Mouse (Mus musculus): ENCODE data around the gene Ddx41. TPM values are rescaled to one million over a fixed set of nuclear protein-coding genes. Genes with fewer than 3 reads are reported as not detected.

The Ddx41 gene
- polyA plus RNA-seq, 1 experiment = 53.6 TPM

- TF ChIP-seq POLR2A (IDR thresholded peaks at IDR 0.05; ENCODE audit: low read depth, low read length) = no peak
- TF ChIP-seq CTCF (IDR thresholded peaks at IDR 0.05; ENCODE audit: extremely low read depth, insufficient read length, insufficient replicate concordance, low read depth, low read length) = no peak
- no peaks in the 10 kb centered on the region; the same call in 1 of the 2 replicates for H3K36me3 ChIP-seq (ENCODE audit: control insufficient read depth, insufficient read depth, low read length)
- 61% methylated on average over 7 of the region's 7 CpGs for WGBS
- no peak overlapping the region for H3K4me3 ChIP-seq (ENCODE audit: low read depth, low read length)
- no peaks in the 10 kb centered on the region for H3K27me3 ChIP-seq (ENCODE audit: control insufficient read depth, insufficient read depth, low read length)
- no peaks in the 10 kb centered on the region for H3K4me1 ChIP-seq (ENCODE audit: control insufficient read depth, insufficient read depth, insufficient read length, low read length)
- no peak overlapping the region for H3K27ac ChIP-seq (ENCODE audit: insufficient read depth, low read depth, low read length)
Observed at GRCm38 (mm10) chr13:55563266-55563879, 26.9 kb upstream of the Ddx41 start.

- WGBS = 68% methylated on average over 6 of the region's 6 CpGs
- no peak for TF ChIP-seq CTCF (IDR thresholded peaks at IDR 0.05; ENCODE audit: extremely low read depth, insufficient read length, insufficient replicate concordance, low read depth, low read length)
- no peak for TF ChIP-seq POLR2A (IDR thresholded peaks at IDR 0.05; ENCODE audit: low read depth, low read length)
- no peak overlapping the region for H3K27ac ChIP-seq (ENCODE audit: insufficient read depth, low read depth, low read length)
- H3K4me1 ChIP-seq (ENCODE audit: control insufficient read depth, insufficient read depth, insufficient read length, low read length) = no peaks in the 10 kb centered on the region
- no peak overlapping the region for H3K4me3 ChIP-seq (ENCODE audit: low read depth, low read length)
- H3K27me3 ChIP-seq (ENCODE audit: control insufficient read depth, insufficient read depth, low read length) = no peaks in the 10 kb centered on the region
- H3K36me3 ChIP-seq (ENCODE audit: control insufficient read depth, insufficient read depth, low read length) = peaks cover 28% of the 10 kb centered on the region
Observed at GRCm38 (mm10) chr13:55557499-55557898, 21.0 kb upstream of the Ddx41 start.

- Histone ChIP-seq H3K27ac (ENCODE audit: insufficient read depth, low read depth, low read length) (no peak overlapping the region), H3K4me1 (ENCODE audit: control insufficient read depth, insufficient read depth, insufficient read length, low read length) (no peaks in the 10 kb centered on the region), H3K4me3 (ENCODE audit: low read depth, low read length) (no peak overlapping the region), H3K36me3 (ENCODE audit: control insufficient read depth, insufficient read depth, low read length) (peaks cover 30% of the 10 kb centered on the region), H3K27me3 (ENCODE audit: control insufficient read depth, insufficient read depth, low read length) (no peaks in the 10 kb centered on the region)
- no peak for TF ChIP-seq POLR2A (IDR thresholded peaks at IDR 0.05; ENCODE audit: low read depth, low read length)
- no peak for TF ChIP-seq CTCF (IDR thresholded peaks at IDR 0.05; ENCODE audit: extremely low read depth, insufficient read length, insufficient replicate concordance, low read depth, low read length)
- 89% methylated on average over 9 of the region's 9 CpGs for WGBS
Observed at GRCm38 (mm10) chr13:55555921-55556320, 19.5 kb upstream of the Ddx41 start.

- peaks cover 38% of the 10 kb centered on the region for H3K36me3 ChIP-seq (ENCODE audit: control insufficient read depth, insufficient read depth, low read length)
- no peak for TF ChIP-seq CTCF (IDR thresholded peaks at IDR 0.05; ENCODE audit: extremely low read depth, insufficient read length, insufficient replicate concordance, low read depth, low read length)
- TF ChIP-seq POLR2A (IDR thresholded peaks at IDR 0.05; ENCODE audit: low read depth, low read length) = no peak
- H3K27ac ChIP-seq (ENCODE audit: insufficient read depth, low read depth, low read length) = no peak overlapping the region
- 90% methylated on average over 15 of the region's 15 CpGs for WGBS
- H3K4me3 ChIP-seq (ENCODE audit: low read depth, low read length) = no peak overlapping the region
- no peaks in the 10 kb centered on the region for H3K27me3 ChIP-seq (ENCODE audit: control insufficient read depth, insufficient read depth, low read length)
- H3K4me1 ChIP-seq (ENCODE audit: control insufficient read depth, insufficient read depth, insufficient read length, low read length) = no peaks in the 10 kb centered on the region
Observed at GRCm38 (mm10) chr13:55549061-55549460, 12.6 kb upstream of the Ddx41 start.

GRCm38 (mm10) chr13:55548426-55548825 lies 12.0 kb upstream of the Ddx41 start:
- TF ChIP-seq POLR2A (IDR thresholded peaks at IDR 0.05; ENCODE audit: low read depth, low read length) = no peak
- TF ChIP-seq CTCF (IDR thresholded peaks at IDR 0.05; ENCODE audit: extremely low read depth, insufficient read length, insufficient replicate concordance, low read depth, low read length) = no peak
- peaks cover 38% of the 10 kb centered on the region for H3K36me3 ChIP-seq (ENCODE audit: control insufficient read depth, insufficient read depth, low read length)
- no peaks in the 10 kb centered on the region for H3K27me3 ChIP-seq (ENCODE audit: control insufficient read depth, insufficient read depth, low read length)
- H3K4me1 ChIP-seq (ENCODE audit: control insufficient read depth, insufficient read depth, insufficient read length, low read length) = no peaks in the 10 kb centered on the region
- 85% methylated on average over 5 of the region's 5 CpGs for WGBS
- H3K4me3 ChIP-seq (ENCODE audit: low read depth, low read length) = no peak overlapping the region
- no peak overlapping the region for H3K27ac ChIP-seq (ENCODE audit: insufficient read depth, low read depth, low read length)

- 95% methylated on average over 2 of the region's 2 CpGs for WGBS
Observed at GRCm38 (mm10) chr13:55547916-55548315, 11.5 kb upstream of the Ddx41 start.

GRCm38 (mm10) chr13:55544792-55545191 lies 8.3 kb upstream of the Ddx41 start:
- TF ChIP-seq POLR2A (IDR thresholded peaks at IDR 0.05; ENCODE audit: low read depth, low read length) (no peak), CTCF (IDR thresholded peaks at IDR 0.05; ENCODE audit: extremely low read depth, insufficient read length, insufficient replicate concordance, low read depth, low read length) (no peak)
- Histone ChIP-seq H3K4me3 (ENCODE audit: low read depth, low read length) (no peak overlapping the region), H3K27ac (ENCODE audit: insufficient read depth, low read depth, low read length) (no peak overlapping the region), H3K27me3 (ENCODE audit: control insufficient read depth, insufficient read depth, low read length) (no peaks in the 10 kb centered on the region), H3K4me1 (ENCODE audit: control insufficient read depth, insufficient read depth, insufficient read length, low read length) (no peaks in the 10 kb centered on the region), H3K36me3 (ENCODE audit: control insufficient read depth, insufficient read depth, low read length) (peaks cover 47% of the 10 kb centered on the region)
- WGBS = 93% methylated on average over 6 of the region's 6 CpGs

More at GRCm38 (mm10) chr13:55547916-55548315, 11.5 kb upstream of the Ddx41 start:
- TF ChIP-seq CTCF (IDR thresholded peaks at IDR 0.05; ENCODE audit: extremely low read depth, insufficient read length, insufficient replicate concordance, low read depth, low read length) (no peak), POLR2A (IDR thresholded peaks at IDR 0.05; ENCODE audit: low read depth, low read length) (no peak)
- H3K27ac ChIP-seq (ENCODE audit: insufficient read depth, low read depth, low read length) = no peak overlapping the region
- H3K4me3 ChIP-seq (ENCODE audit: low read depth, low read length) = no peak overlapping the region
- no peaks in the 10 kb centered on the region for H3K4me1 ChIP-seq (ENCODE audit: control insufficient read depth, insufficient read depth, insufficient read length, low read length)
- peaks cover 38% of the 10 kb centered on the region for H3K36me3 ChIP-seq (ENCODE audit: control insufficient read depth, insufficient read depth, low read length)
- no peaks in the 10 kb centered on the region for H3K27me3 ChIP-seq (ENCODE audit: control insufficient read depth, insufficient read depth, low read length)
